Mouse (Mus musculus) midbrain, embryonic 12.5 days (tissue): ENCODE results near the gene Pla2g12a. TPM values are rescaled to one million over a fixed set of nuclear protein-coding genes. Genes with fewer than 3 reads are reported as not detected.

Experiments
- ATAC-seq: fragments of 200-750 bp; cut with Nextera tagmentation; 2 replicates; pipeline ENCODE4 v1.8.0; 2017; ENCODE audit warnings: low read depth, moderate TSS enrichment, moderate library complexity; ENCODE audit not compliant: low FRiP score
- H3K27ac ChIP-seq: fragments of 300-500 bp; sonication (generic); replicated peaks from 2 replicates; pipeline ENCODE4 v1.5.1; 2016; ENCODE audit warnings: mild to moderate bottlenecking
- H3K27me3 ChIP-seq: fragments of 300-500 bp; sonication (generic); 2 replicates; pipeline ENCODE4 v1.6.1; 2016; ENCODE audit warnings: mild to moderate bottlenecking
- H3K36me3 ChIP-seq: fragments of 300-500 bp; sonication (generic); 2 replicates; pipeline ENCODE4 v1.6.1; 2016
- H3K4me1 ChIP-seq: fragments of 300-500 bp; sonication (generic); 2 replicates; pipeline ENCODE4 v1.6.1; 2016
- H3K4me2 ChIP-seq: fragments of 300-500 bp; sonication (generic); replicated peaks from 2 replicates; pipeline ENCODE4 v1.6.1; 2016; ENCODE audit warnings: mild to moderate bottlenecking, moderate library complexity
- H3K4me3 ChIP-seq: fragments of 300-500 bp; sonication (generic); 2 replicates; pipeline ENCODE4 v1.5.1; 2016; ENCODE audit warnings: mild to moderate bottlenecking
- H3K9ac ChIP-seq: fragments of 300-500 bp; sonication (generic); replicated peaks from 2 replicates; pipeline ENCODE4 v1.6.1; 2016; ENCODE audit warnings: mild to moderate bottlenecking, moderate library complexity
- H3K9me3 ChIP-seq: fragments of 300-500 bp; sonication (generic); 2 replicates; pipeline ENCODE4 v1.6.1; 2016; ENCODE audit warnings: mild to moderate bottlenecking
- WGBS: fragments of 180-500 bp; shearing (Covaris S2); methylation state at CpG from one replicate; pipeline ENCODE4 v1.1.7; 2016; 5-methylcytosine and 5-hydroxymethylcytosine counted together
- polyA plus RNA-seq: library from polyadenylated mRNA; unstranded; fragments of >200 nt; fragmentation: Nextera tagmentation; extraction: Ambion mirVana; gene quantifications from 2 replicates; pipeline ENCODE4 v1.2.1, GENCODE M21; 2016

The Pla2g12a gene
- polyA plus RNA-seq, 1 experiment from 2014 or later, result 22.6 TPM

GRCm38 (mm10) chr3:129879131-129879757, 838 bp downstream of the Pla2g12a start:
- H3K4me1 ChIP-seq, result peaks cover 9% of the 10 kb centered on the region
- H3K4me3 ChIP-seq, result peak overlapping the region; percentile 72
- peak overlapping the region; percentile 88 for H3K27ac ChIP-seq
- peaks cover 8% of the 10 kb centered on the region for H3K27me3 ChIP-seq
- no peaks in the 10 kb centered on the region for H3K36me3 ChIP-seq
- under 1% methylated on average over 25 of the region's 25 CpGs for WGBS
- H3K4me2 ChIP-seq, result peak overlapping the region; percentile 83
- peak; percentile 70 for ATAC-seq
- H3K9ac ChIP-seq, result peak overlapping the region; percentile 76
- H3K9me3 ChIP-seq, result no peaks in the 10 kb centered on the region

- H3K4me3 ChIP-seq, result no peak overlapping the region
- 76% methylated on average over 2 of the region's 2 CpGs for WGBS
- H3K27ac ChIP-seq, result no peak overlapping the region
- H3K4me2 ChIP-seq, result peak overlapping the region; percentile 83
- H3K9ac ChIP-seq, result no peak overlapping the region
- H3K4me1 ChIP-seq, result peaks cover 9% of the 10 kb centered on the region
- H3K27me3 ChIP-seq, result peaks cover 8% of the 10 kb centered on the region
- no peaks in the 10 kb centered on the region for H3K9me3 ChIP-seq
- no peaks in the 10 kb centered on the region for H3K36me3 ChIP-seq
- ATAC-seq, result no peak
These were observed 1.5 kb downstream of the Pla2g12a start for GRCm38 (mm10) chr3:129879913-129880312.

- Histone ChIP-seq H3K4me2 (no peak overlapping the region), H3K9ac (no peak overlapping the region), H3K27me3 (peaks cover 8% of the 10 kb centered on the region), H3K36me3 (no peaks in the 10 kb centered on the region), H3K27ac (no peak overlapping the region), H3K4me1 (peaks cover 9% of the 10 kb centered on the region), H3K9me3 (no peaks in the 10 kb centered on the region), H3K4me3 (no peak overlapping the region)
- ATAC-seq, result no peak
- WGBS, result 87% methylated on average over 8 of the region's 8 CpGs
These were observed 2.7 kb downstream of the Pla2g12a start for GRCm38 (mm10) chr3:129880925-129881593.

- no peak overlapping the region for H3K4me2 ChIP-seq
- no peaks in the 10 kb centered on the region for H3K36me3 ChIP-seq
- ATAC-seq, result no peak
- H3K27ac ChIP-seq, result no peak overlapping the region
- H3K9ac ChIP-seq, result no peak overlapping the region
- H3K9me3 ChIP-seq, result no peaks in the 10 kb centered on the region
- no peak overlapping the region for H3K4me3 ChIP-seq
- no peaks in the 10 kb centered on the region for H3K4me1 ChIP-seq
- H3K27me3 ChIP-seq, result no peaks in the 10 kb centered on the region
- 92% methylated on average over 9 of the region's 9 CpGs for WGBS
These were observed 7.2 kb downstream of the Pla2g12a start for GRCm38 (mm10) chr3:129885577-129885976.

- no peaks in the 10 kb centered on the region for H3K9me3 ChIP-seq
- H3K27ac ChIP-seq, result no peak overlapping the region
- no peaks in the 10 kb centered on the region for H3K27me3 ChIP-seq
- ATAC-seq, result no peak
- no peak overlapping the region for H3K4me3 ChIP-seq
- no peaks in the 10 kb centered on the region for H3K36me3 ChIP-seq
- H3K4me2 ChIP-seq, result no peak overlapping the region
- WGBS, result 80% methylated on average over 5 of the region's 5 CpGs
- no peaks in the 10 kb centered on the region for H3K4me1 ChIP-seq
- H3K9ac ChIP-seq, result no peak overlapping the region
These were observed 8.0 kb downstream of the Pla2g12a start for GRCm38 (mm10) chr3:129886430-129886829.

GRCm38 (mm10) chr3:129887779-129888517, 9.5 kb downstream of the Pla2g12a start:
- Histone ChIP-seq H3K9me3 (no peaks in the 10 kb centered on the region), H3K27ac (no peak overlapping the region), H3K36me3 (no peaks in the 10 kb centered on the region), H3K27me3 (no peaks in the 10 kb centered on the region), H3K9ac (no peak overlapping the region), H3K4me3 (no peak overlapping the region), H3K4me1 (no peaks in the 10 kb centered on the region), H3K4me2 (no peak overlapping the region)
- 90% methylated on average over 13 of the region's 13 CpGs for WGBS
- no peak for ATAC-seq

- Histone ChIP-seq H3K4me3 (no peak overlapping the region), H3K9ac (no peak overlapping the region), H3K36me3 (no peaks in the 10 kb centered on the region), H3K27me3 (no peaks in the 10 kb centered on the region), H3K9me3 (no peaks in the 10 kb centered on the region), H3K4me1 (no peaks in the 10 kb centered on the region), H3K4me2 (no peak overlapping the region), H3K27ac (no peak overlapping the region)
- no peak for ATAC-seq
- 86% methylated on average over 5 of the region's 5 CpGs for WGBS
These were observed 13.6 kb downstream of the Pla2g12a start for GRCm38 (mm10) chr3:129892003-129892402.

- Histone ChIP-seq H3K27me3 (no peaks in the 10 kb centered on the region), H3K4me2 (no peak overlapping the region), H3K9me3 (no peaks in the 10 kb centered on the region), H3K4me1 (no peaks in the 10 kb centered on the region), H3K9ac (no peak overlapping the region), H3K4me3 (no peak overlapping the region), H3K27ac (no peak overlapping the region), H3K36me3 (no peaks in the 10 kb centered on the region)
- ATAC-seq, result no peak
- 94% methylated on average over 3 of the region's 3 CpGs for WGBS
These were observed 14.7 kb downstream of the Pla2g12a start for GRCm38 (mm10) chr3:129893143-129893542.

- Histone ChIP-seq H3K9ac (no peak overlapping the region), H3K36me3 (no peaks in the 10 kb centered on the region), H3K4me3 (no peak overlapping the region), H3K27ac (no peak overlapping the region), H3K9me3 (no peaks in the 10 kb centered on the region), H3K4me1 (peaks cover 6% of the 10 kb centered on the region; the same call in 1 of the 2 replicates), H3K4me2 (no peak overlapping the region), H3K27me3 (no peaks in the 10 kb centered on the region)
- no peak for ATAC-seq
- WGBS, result 86% methylated on average over 6 of the region's 6 CpGs
These were observed 18.2 kb downstream of the Pla2g12a start for GRCm38 (mm10) chr3:129896591-129896990.

- no peak for ATAC-seq
- no peak overlapping the region for H3K4me3 ChIP-seq
- peaks cover 13% of the 10 kb centered on the region for H3K4me1 ChIP-seq
- 0 out of 2 replicates have a peak, but pooled peaks cover 4% of the 10 kb centered on the region for H3K27me3 ChIP-seq
- H3K9me3 ChIP-seq, result no peaks in the 10 kb centered on the region
- H3K4me2 ChIP-seq, result no peak overlapping the region
- H3K9ac ChIP-seq, result no peak overlapping the region
- WGBS, result 70% methylated on average over 4 of the region's 4 CpGs
- no peak overlapping the region for H3K27ac ChIP-seq
- H3K36me3 ChIP-seq, result no peaks in the 10 kb centered on the region
These were observed 20.5 kb downstream of the Pla2g12a start for GRCm38 (mm10) chr3:129898886-129899285.

GRCm38 (mm10) chr3:129901271-129901809, 22.9 kb downstream of the Pla2g12a start, which contains the start of gene Casp6:
Gene Casp6, plus strand, starts transcription at chr3:129901425.
- 1% methylated on average over 33 of the region's 34 CpGs for WGBS
- H3K4me1 ChIP-seq, result peaks cover 13% of the 10 kb centered on the region
- H3K27me3 ChIP-seq, result 0 out of 2 replicates have a peak, but pooled peaks cover 4% of the 10 kb centered on the region
- H3K36me3 ChIP-seq, result no peaks in the 10 kb centered on the region
- no peak within 1 kb of the TSS for H3K27ac ChIP-seq
- peak within 1 kb of the TSS; percentile 64 for H3K9ac ChIP-seq
- H3K4me2 ChIP-seq, result peak within 1 kb of the TSS; percentile 72
- H3K4me3 ChIP-seq, result peak within 1 kb of the TSS; percentile 73
- peak; percentile 96 for ATAC-seq
- H3K9me3 ChIP-seq, result no peaks in the 10 kb centered on the region

GRCm38 (mm10) chr3:129903369-129903768, 25.0 kb downstream of the Pla2g12a start:
- no peak overlapping the region for H3K9ac ChIP-seq
- no peak for ATAC-seq
- H3K4me2 ChIP-seq, result no peak overlapping the region
- H3K4me1 ChIP-seq, result peaks cover 13% of the 10 kb centered on the region
- H3K27ac ChIP-seq, result no peak overlapping the region
- H3K36me3 ChIP-seq, result 0 out of 2 replicates have a peak, but pooled peaks cover 4% of the 10 kb centered on the region
- H3K27me3 ChIP-seq, result 0 out of 2 replicates have a peak, but pooled peaks cover 4% of the 10 kb centered on the region
- no peaks in the 10 kb centered on the region for H3K9me3 ChIP-seq
- WGBS, result 93% methylated on average over 3 of the region's 3 CpGs
- no peak overlapping the region for H3K4me3 ChIP-seq
